Mouse (Mus musculus): ENCODE results near the gene Slc22a21. TPM values are rescaled to one million over a fixed set of nuclear protein-coding genes. Genes with fewer than 3 reads are reported as not detected.

The Slc22a21 gene
- polyA plus RNA-seq, 1 experiment from 2014 or later = 6.0 TPM

- TF ChIP-seq CTCF (IDR thresholded peaks at IDR 0.05; ENCODE audit: low read depth) (no peak), EP300 (optimal IDR thresholded peaks at IDR 0.05) (no peak)
- Histone ChIP-seq H3K4me1 (replicated peaks; ENCODE audit: control insufficient read depth, insufficient read depth) (no peaks in the 10 kb centered on the region), H3K27ac (replicated peaks) (no peak overlapping the region), H3K4me2 (replicated peaks; ENCODE audit: low read depth) (no peak overlapping the region), H3K36me3 (ENCODE audit: control insufficient read depth, insufficient read depth, low read length) (no peaks in the 10 kb centered on the region), H3K9me3 (ENCODE audit: control insufficient read depth, low read length) (no peaks in the 10 kb centered on the region), H3K9ac (ENCODE audit: low read length) (no peak overlapping the region), H3K27me3 (ENCODE audit: control insufficient read depth, insufficient read depth, low read length) (no peaks in the 10 kb centered on the region), H3K4me3 (ENCODE audit: low read depth, low read length) (no peak overlapping the region)
- WGBS = 86% methylated on average over 8 of the region's 8 CpGs
- ATAC-seq (ENCODE audit: low FRiP score, low TSS enrichment) = no peak
- DNase-seq (ENCODE audit: low spot score) = no peak
Measured at GRCm38 (mm10) chr11:53908686-53909085, 71.4 kb downstream of the Slc22a21 start.

GRCm38 (mm10) chr11:53904534-53904925 lies 75.6 kb downstream of the Slc22a21 start:
- Histone ChIP-seq H3K27me3 (ENCODE audit: control insufficient read depth, insufficient read depth, low read length) (no peaks in the 10 kb centered on the region), H3K4me3 (ENCODE audit: low read depth, low read length) (no peak overlapping the region), H3K9ac (ENCODE audit: low read length) (no peak overlapping the region), H3K9me3 (ENCODE audit: control insufficient read depth, low read length) (no peaks in the 10 kb centered on the region), H3K4me1 (replicated peaks; ENCODE audit: control insufficient read depth, insufficient read depth) (no peaks in the 10 kb centered on the region), H3K27ac (replicated peaks) (no peak overlapping the region; the same call in 1 of the 2 replicates), H3K36me3 (ENCODE audit: control insufficient read depth, insufficient read depth, low read length) (no peaks in the 10 kb centered on the region), H3K4me2 (replicated peaks; ENCODE audit: low read depth) (no peak overlapping the region)
- TF ChIP-seq EP300 (optimal IDR thresholded peaks at IDR 0.05) = no peak
- no peak for TF ChIP-seq CTCF (IDR thresholded peaks at IDR 0.05; ENCODE audit: low read depth)
- 48% methylated on average over 9 of the region's 9 CpGs for WGBS
- DNase-seq (ENCODE audit: low spot score) (no peak), ATAC-seq (ENCODE audit: low FRiP score, low TSS enrichment) (no peak)

GRCm38 (mm10) chr11:53903781-53904533 lies 76.2 kb downstream of the Slc22a21 start:
- WGBS = 29% methylated on average over 16 of the region's 16 CpGs
- no peaks in the 10 kb centered on the region for H3K4me1 ChIP-seq (replicated peaks; ENCODE audit: control insufficient read depth, insufficient read depth)
- H3K4me2 ChIP-seq (replicated peaks; ENCODE audit: low read depth) = no peak overlapping the region
- H3K9me3 ChIP-seq (ENCODE audit: control insufficient read depth, low read length) = no peaks in the 10 kb centered on the region
- H3K4me3 ChIP-seq (ENCODE audit: low read depth, low read length) = no peak overlapping the region
- ATAC-seq (ENCODE audit: low FRiP score, low TSS enrichment) = peak; percentile 92
- H3K9ac ChIP-seq (ENCODE audit: low read length) = no peak overlapping the region
- peak; percentile 90 for DNase-seq (ENCODE audit: low spot score)
- no peaks in the 10 kb centered on the region for H3K27me3 ChIP-seq (ENCODE audit: control insufficient read depth, insufficient read depth, low read length)
- H3K36me3 ChIP-seq (ENCODE audit: control insufficient read depth, insufficient read depth, low read length) = no peaks in the 10 kb centered on the region
- TF ChIP-seq CTCF (IDR thresholded peaks at IDR 0.05; ENCODE audit: low read depth) (no peak), EP300 (optimal IDR thresholded peaks at IDR 0.05) (no peak)
- H3K27ac ChIP-seq (replicated peaks) = no peak overlapping the region; the same call in 1 of the 2 replicates

- no peaks in the 10 kb centered on the region for H3K9me3 ChIP-seq (ENCODE audit: control insufficient read depth, low read length)
- DNase-seq (ENCODE audit: low spot score) = no peak
- H3K36me3 ChIP-seq (ENCODE audit: control insufficient read depth, insufficient read depth, low read length) = no peaks in the 10 kb centered on the region
- no peak overlapping the region for H3K27ac ChIP-seq (replicated peaks)
- no peaks in the 10 kb centered on the region for H3K4me1 ChIP-seq (replicated peaks; ENCODE audit: control insufficient read depth, insufficient read depth)
- TF ChIP-seq CTCF (IDR thresholded peaks at IDR 0.05; ENCODE audit: low read depth) (no peak), EP300 (optimal IDR thresholded peaks at IDR 0.05) (no peak)
- no peak overlapping the region for H3K4me3 ChIP-seq (ENCODE audit: low read depth, low read length)
- ATAC-seq (ENCODE audit: low FRiP score, low TSS enrichment) = no peak
- no peak overlapping the region for H3K9ac ChIP-seq (ENCODE audit: low read length)
- no peak overlapping the region for H3K4me2 ChIP-seq (replicated peaks; ENCODE audit: low read depth)
- WGBS = 90% methylated on average over 14 of the region's 14 CpGs
- no peaks in the 10 kb centered on the region for H3K27me3 ChIP-seq (ENCODE audit: control insufficient read depth, insufficient read depth, low read length)
Measured at GRCm38 (mm10) chr11:53902741-53903140, 77.4 kb downstream of the Slc22a21 start.

- Histone ChIP-seq H3K4me1 (replicated peaks; ENCODE audit: control insufficient read depth, insufficient read depth) (no peaks in the 10 kb centered on the region), H3K9me3 (ENCODE audit: control insufficient read depth, low read length) (no peaks in the 10 kb centered on the region), H3K36me3 (ENCODE audit: control insufficient read depth, insufficient read depth, low read length) (no peaks in the 10 kb centered on the region), H3K9ac (ENCODE audit: low read length) (no peak overlapping the region), H3K4me2 (replicated peaks; ENCODE audit: low read depth) (no peak overlapping the region), H3K27me3 (ENCODE audit: control insufficient read depth, insufficient read depth, low read length) (no peaks in the 10 kb centered on the region), H3K27ac (replicated peaks) (0 out of 2 replicates have a peak overlapping the region, but pooled peaks have one; percentile 2), H3K4me3 (ENCODE audit: low read depth, low read length) (no peak overlapping the region)
- no peak for ATAC-seq (ENCODE audit: low FRiP score, low TSS enrichment)
- no peak for DNase-seq (ENCODE audit: low spot score)
- TF ChIP-seq EP300 (optimal IDR thresholded peaks at IDR 0.05) (no peak), CTCF (IDR thresholded peaks at IDR 0.05; ENCODE audit: low read depth) (no peak)
- WGBS = 28% methylated on average over 1 of the region's 1 CpGs
Measured at GRCm38 (mm10) chr11:53900991-53901390, 79.1 kb downstream of the Slc22a21 start.

- no peaks in the 10 kb centered on the region for H3K27me3 ChIP-seq (ENCODE audit: control insufficient read depth, insufficient read depth, low read length)
- TF ChIP-seq CTCF (IDR thresholded peaks at IDR 0.05; ENCODE audit: low read depth) = no peak
- no peak for TF ChIP-seq EP300 (optimal IDR thresholded peaks at IDR 0.05)
- ATAC-seq (ENCODE audit: low FRiP score, low TSS enrichment) = no peak
- no peaks in the 10 kb centered on the region for H3K9me3 ChIP-seq (ENCODE audit: control insufficient read depth, low read length)
- no peak overlapping the region for H3K9ac ChIP-seq (ENCODE audit: low read length)
- H3K4me3 ChIP-seq (ENCODE audit: low read depth, low read length) = no peak overlapping the region
- no peak overlapping the region for H3K27ac ChIP-seq (replicated peaks)
- H3K4me1 ChIP-seq (replicated peaks; ENCODE audit: control insufficient read depth, insufficient read depth) = no peaks in the 10 kb centered on the region
- H3K36me3 ChIP-seq (ENCODE audit: control insufficient read depth, insufficient read depth, low read length) = no peaks in the 10 kb centered on the region
- DNase-seq (ENCODE audit: low spot score) = no peak
- no peak overlapping the region for H3K4me2 ChIP-seq (replicated peaks; ENCODE audit: low read depth)
- WGBS = 95% methylated on average over 6 of the region's 6 CpGs
Measured at GRCm38 (mm10) chr11:53899981-53900380, 80.2 kb downstream of the Slc22a21 start.

Other genes starting within 250 kb of the Slc22a21 start
- 18.7 and 25.7 TPM in 2 replicates for gene Irf1, start 210.3 kb downstream of the Slc22a21 start, polyA plus RNA-seq (2015; fragmentation: Nextera tagmentation; extraction: Ambion mirVana)
- gene Gm17334, start 207.1 kb downstream of the Slc22a21 start, polyA plus RNA-seq (2015; fragmentation: Nextera tagmentation; extraction: Ambion mirVana) = 0.17 TPM in 1 of 2 replicates, not detected in the other
- 1.9 and 2.3 TPM in 2 replicates for gene Gm12216, start 121.1 kb downstream of the Slc22a21 start, polyA plus RNA-seq (2015; fragmentation: Nextera tagmentation; extraction: Ambion mirVana)
- 9.4 and 10.1 TPM in 2 replicates for gene Slc22a5, start 88.7 kb downstream of the Slc22a21 start, polyA plus RNA-seq (2015; fragmentation: Nextera tagmentation; extraction: Ambion mirVana)
- gene Slc22a4, start 47.8 kb upstream of the Slc22a21 start, polyA plus RNA-seq (2015; fragmentation: Nextera tagmentation; extraction: Ambion mirVana) = 2.1 and 2.5 TPM in 2 replicates
- 55.5 and 58.6 TPM in 2 replicates for gene Pdlim4, start 88.7 kb upstream of the Slc22a21 start, polyA plus RNA-seq (2015; fragmentation: Nextera tagmentation; extraction: Ambion mirVana)
- 28.4 and 30.2 TPM in 2 replicates for gene P4ha2, start 119.8 kb upstream of the Slc22a21 start, polyA plus RNA-seq (2015; fragmentation: Nextera tagmentation; extraction: Ambion mirVana)

Measured in stomach, postnatal 0 days (tissue).